Comparison of ENCODE assay signal across 18 mouse cellular contexts in genomic region chr13:24680951-24681350, GRCm38 (mm10).
"Had no signal": no experiment of that assay in that cellular context is flagged by ENCODE, and none has a peak within 500 bp of the region (broad histone marks: within the 10 kb centered on the region; RNA-seq: fewer than 3 reads in every experiment).

No protein-coding gene starts in this region.

- H3K36me3 ChIP-seq: midbrain, embryonic 10.5 days had no signal

- ATAC-seq: midbrain, embryonic 13.5 days; midbrain, embryonic 16.5 days had no signal

- H3K9ac ChIP-seq: liver, embryonic 14.5 days; lung, embryonic 14.5 days; midbrain, embryonic 13.5 days; neural tube, embryonic 13.5 days; neural tube, embryonic 15.5 days had no signal

- DNase-seq: lung, adult 18-20 months; lung, embryonic 14.5 days; lung, postnatal 10 days; lung, postnatal 4 days; right cerebral cortex, adult 18-20 months; right cerebral cortex, postnatal 25 days; right cerebral cortex, postnatal 4 days; spleen, adult 18-20 months; thymus, adult 18-20 months; thymus, postnatal 14 days; thymus, postnatal 36 days had no signal

- H3K27ac ChIP-seq: liver, embryonic 14.5 days; midbrain, embryonic 10.5 days; midbrain, embryonic 13.5 days; neural tube, embryonic 13.5 days; neural tube, embryonic 15.5 days had no signal

- H3K4me3 ChIP-seq: midbrain, embryonic 10.5 days; midbrain, embryonic 13.5 days; myocyte; neural tube, embryonic 13.5 days; neural tube, embryonic 15.5 days had no signal

- H3K27me3 ChIP-seq: midbrain, embryonic 13.5 days; neural tube, embryonic 13.5 days; neural tube, embryonic 15.5 days had no signal

- H3K9me3 ChIP-seq: midbrain, embryonic 10.5 days; midbrain, embryonic 13.5 days; neural tube, embryonic 13.5 days; neural tube, embryonic 15.5 days had no signal

- H3K4me2 ChIP-seq: lung, embryonic 14.5 days; midbrain, embryonic 13.5 days; neural tube, embryonic 13.5 days; neural tube, embryonic 15.5 days had no signal
